Mouse (Mus musculus) hindbrain, embryonic 11.5 days (tissue): ENCODE measurements around the gene Gm10563. TPM values are rescaled to one million over a fixed set of nuclear protein-coding genes. Genes with fewer than 3 reads are reported as not detected.
"Not testable (repeated sequence)": the region's sequence is repeated elsewhere in the genome, so short reads cannot be mapped to it uniquely, and the experiment has no call there.

Experiments used
- ATAC-seq: fragments of 200-750 bp; cut with Nextera tagmentation; 2 replicates; pipeline ENCODE4 v1.8.0; 2017; ENCODE audit warnings: mild to moderate bottlenecking, moderate TSS enrichment, moderate library complexity; ENCODE audit not compliant: low FRiP score
- DNase-seq: peaks from one replicate; pipeline ENCODE4 v3.0.0-alpha.2; 2015; ENCODE audit warnings: low spot score
- H3K27ac ChIP-seq: fragments of 300-500 bp; sonication (generic); 2 replicates; pipeline ENCODE4 v1.5.1; 2014; ENCODE audit warnings: mild to moderate bottlenecking, low read depth, low read length
- H3K27me3 ChIP-seq: fragments of 300-500 bp; sonication (generic); 2 replicates; pipeline ENCODE4 v1.6.1; 2014; ENCODE audit warnings: mild to moderate bottlenecking, low read length, moderate library complexity, mixed read lengths; ENCODE audit not compliant: control insufficient read depth, insufficient read depth
- H3K36me3 ChIP-seq: fragments of 300-500 bp; sonication (generic); 2 replicates; pipeline ENCODE4 v1.6.1; 2014; ENCODE audit warnings: mild to moderate bottlenecking, low read length, moderate library complexity, mixed read lengths; ENCODE audit not compliant: control insufficient read depth, insufficient read depth
- H3K4me1 ChIP-seq: fragments of 300-500 bp; sonication (generic); replicated peaks from 2 replicates; pipeline ENCODE4 v1.6.1; 2014; ENCODE audit warnings: low read length, mixed read lengths; ENCODE audit not compliant: control insufficient read depth, insufficient read depth
- H3K4me2 ChIP-seq: fragments of 300-500 bp; sonication (generic); replicated peaks from 2 replicates; pipeline ENCODE4 v1.6.1; 2014; ENCODE audit warnings: mild to moderate bottlenecking, low read depth, low read length
- H3K4me3 ChIP-seq: fragments of 300-500 bp; sonication (generic); 2 replicates; pipeline ENCODE4 v1.5.1; 2014; ENCODE audit warnings: low read depth, low read length
- H3K9ac ChIP-seq: fragments of 300-500 bp; sonication (generic); 2 replicates; pipeline ENCODE4 v1.6.1; 2014; ENCODE audit warnings: low read depth, low read length
- H3K9me3 ChIP-seq: fragments of 300-500 bp; sonication (generic); 2 replicates; pipeline ENCODE4 v1.6.1; 2016; ENCODE audit warnings: low read length; ENCODE audit not compliant: control insufficient read depth
- WGBS: fragments of 180-500 bp; shearing (Covaris S2); extraction: QIAGEN DNeasy Blood & Tissue Kit; methylation state at CpG from one replicate; pipeline ENCODE4 v1.1.7; 2014; 5-methylcytosine and 5-hydroxymethylcytosine counted together
- polyA plus RNA-seq: library from polyadenylated mRNA; unstranded; fragments of >200 nt; fragmentation: Nextera tagmentation; extraction: Ambion mirVana; gene quantifications from 2 replicates; pipeline ENCODE4 v1.2.1, GENCODE M21; 2014

Gm10563 gene
- not detected in 2 replicates for polyA plus RNA-seq

DNA sequence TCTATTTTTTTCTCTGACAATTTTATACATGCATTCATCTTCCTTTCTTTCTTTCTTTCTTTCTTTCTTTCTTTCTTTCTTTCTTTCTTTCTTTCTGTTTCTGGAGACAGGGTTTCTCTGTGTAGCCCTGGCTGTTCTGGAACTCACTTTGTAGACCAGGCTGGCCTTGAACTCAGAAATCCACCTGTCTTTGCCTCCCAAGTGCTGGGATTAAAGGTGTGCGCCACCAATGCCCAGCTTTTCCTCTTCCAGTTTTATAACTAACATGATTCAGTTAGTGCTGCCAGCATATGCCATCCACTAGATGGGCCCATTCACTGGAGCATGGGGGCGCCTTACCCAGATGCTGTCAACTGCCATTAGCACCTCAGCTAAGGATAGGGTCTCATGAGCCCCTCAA lies at the start of gene Gm10563:
Gene Gm10563 (minus strand): TSS at position 101 of the 400 bp plus-strand sequence.
- ATAC-seq, H3K4me3 ChIP-seq, H3K4me2 ChIP-seq, H3K9me3 ChIP-seq, H3K4me1 ChIP-seq, DNase-seq, H3K27me3 ChIP-seq, H3K27ac ChIP-seq, H3K9ac ChIP-seq: not testable (repeated sequence)
- 100% methylated on average over 2 of the region's 2 CpGs for WGBS
- H3K36me3 ChIP-seq, result peaks cover 16% of the 10 kb centered on the region

DNA sequence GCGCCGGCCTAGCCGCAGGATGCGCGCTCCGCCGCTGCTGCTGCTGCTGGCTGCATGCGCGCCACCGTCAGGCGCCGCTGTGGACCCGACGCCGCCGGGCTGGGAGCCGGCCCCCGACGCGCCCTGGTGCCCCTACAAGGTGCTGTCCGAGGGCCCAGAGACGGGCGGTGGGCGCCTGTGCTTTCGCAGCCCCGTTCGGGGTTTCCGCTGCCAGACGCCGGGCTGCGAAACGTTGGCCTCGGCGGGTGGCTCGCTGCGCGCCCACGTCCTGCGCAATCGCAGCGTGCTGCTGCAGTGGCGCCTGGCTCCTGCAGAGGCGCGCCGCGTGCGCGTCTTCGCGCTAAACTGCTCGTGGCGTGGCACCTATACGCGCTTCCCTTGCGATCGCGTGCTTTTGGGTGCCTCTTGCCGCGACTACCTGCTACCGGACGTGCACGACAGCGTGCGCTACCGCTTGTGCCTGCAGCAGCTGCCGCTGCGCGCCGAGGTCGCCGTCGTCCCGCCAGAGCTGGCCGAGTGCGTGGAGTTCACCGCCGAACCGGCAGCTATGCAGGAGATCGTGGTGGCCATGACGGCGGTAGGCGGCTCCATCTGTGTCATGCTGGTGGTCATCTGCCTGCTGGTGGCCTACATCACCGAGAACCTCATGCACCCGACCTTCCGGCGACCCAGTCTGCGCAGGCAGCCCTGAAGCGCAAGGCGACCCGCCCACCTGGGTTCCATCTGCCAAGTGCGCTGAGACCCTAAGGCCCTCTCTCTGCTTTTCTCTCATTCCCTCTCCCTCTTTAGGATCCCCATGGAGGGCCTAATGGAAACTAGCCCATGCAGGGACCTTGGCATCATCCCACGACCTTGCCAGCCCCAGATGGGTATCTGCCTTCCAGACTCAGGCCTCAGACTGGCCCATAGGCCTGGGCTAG lies 49.5 kb upstream of the Gm10563 start:
- WGBS, result 1% methylated on average over 78 of the region's 92 CpGs
- Histone ChIP-seq H3K36me3 (no peaks in the 10 kb centered on the region), H3K27ac (peak overlapping the region; percentile 69; the same call in 1 of the 2 replicates), H3K27me3 (peaks cover 12% of the 10 kb centered on the region), H3K9ac (peak overlapping the region; percentile 80), H3K4me3 (peak overlapping the region; percentile 67), H3K4me2 (peak overlapping the region; percentile 93), H3K4me1 (no peaks in the 10 kb centered on the region; the same call in 1 of the 2 replicates), H3K9me3 (no peaks in the 10 kb centered on the region)
- ATAC-seq (peak; percentile 69; the same call in 1 of the 2 replicates), DNase-seq (peak; percentile 76)

DNA sequence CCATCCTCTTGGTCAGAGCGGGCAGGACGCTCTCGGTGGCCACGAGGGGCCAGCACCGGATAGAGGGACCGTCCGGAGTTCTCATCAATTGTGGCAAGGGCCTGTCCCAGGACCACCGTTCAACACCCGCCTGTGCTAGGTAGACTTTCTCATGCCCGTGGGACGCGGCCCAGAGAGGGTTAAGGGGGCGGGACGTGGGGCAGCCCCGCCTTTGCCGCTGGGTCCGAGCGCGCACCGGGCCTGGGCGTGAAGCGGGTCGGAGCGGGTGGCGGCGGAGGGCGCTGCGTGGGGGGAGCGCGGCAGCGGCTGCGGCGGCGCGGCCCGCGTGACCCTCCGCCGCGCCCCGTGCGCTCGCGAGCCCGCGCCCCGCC lies 48.9 kb upstream of the Gm10563 start, which contains the start of gene Fndc10:
Gene Fndc10 (plus strand): TSS at position 232 of the 371 bp plus-strand sequence.
- DNase-seq (peak; percentile 80), ATAC-seq (peak; percentile 83)
- WGBS, result under 1% methylated on average over 24 of the region's 47 CpGs
- Histone ChIP-seq H3K9me3 (no peaks in the 10 kb centered on the region), H3K9ac (peak within 1 kb of the TSS; percentile 80), H3K4me3 (peak within 1 kb of the TSS; percentile 67), H3K27ac (peak within 1 kb of the TSS; percentile 69; the same call in 1 of the 2 replicates), H3K27me3 (peaks cover 12% of the 10 kb centered on the region), H3K4me2 (peak within 1 kb of the TSS; percentile 93), H3K36me3 (no peaks in the 10 kb centered on the region), H3K4me1 (no peaks in the 10 kb centered on the region; the same call in 1 of the 2 replicates)

DNA sequence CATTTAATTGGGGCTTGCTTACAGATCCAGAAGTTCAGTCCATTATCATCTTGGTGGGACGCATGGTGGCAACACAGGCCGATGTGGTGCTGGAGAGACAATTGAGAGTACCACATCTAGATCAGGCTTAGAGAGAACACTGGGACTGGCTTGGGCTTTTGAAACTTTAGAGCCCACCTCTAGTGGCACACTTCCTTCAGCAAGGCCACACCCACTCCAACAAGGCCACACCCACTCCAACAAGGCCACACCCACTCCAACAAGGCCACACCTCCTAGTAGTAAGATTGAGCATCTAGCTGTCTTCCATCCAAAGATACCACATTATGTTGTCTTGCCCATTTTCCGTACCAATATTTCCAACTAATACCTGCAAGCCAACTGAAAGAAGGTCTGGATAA lies 47.2 kb upstream of the Gm10563 start:
- H3K4me2 ChIP-seq, result no peak overlapping the region
- 95% methylated on average over 3 of the region's 3 CpGs for WGBS
- no peaks in the 10 kb centered on the region for H3K9me3 ChIP-seq
- ATAC-seq, result no peak
- peaks cover 12% of the 10 kb centered on the region for H3K27me3 ChIP-seq
- no peaks in the 10 kb centered on the region for H3K36me3 ChIP-seq
- no peak overlapping the region for H3K9ac ChIP-seq
- DNase-seq, result no peak
- no peaks in the 10 kb centered on the region; the same call in 1 of the 2 replicates for H3K4me1 ChIP-seq
- no peak overlapping the region for H3K27ac ChIP-seq
- H3K4me3 ChIP-seq, result no peak overlapping the region

DNA sequence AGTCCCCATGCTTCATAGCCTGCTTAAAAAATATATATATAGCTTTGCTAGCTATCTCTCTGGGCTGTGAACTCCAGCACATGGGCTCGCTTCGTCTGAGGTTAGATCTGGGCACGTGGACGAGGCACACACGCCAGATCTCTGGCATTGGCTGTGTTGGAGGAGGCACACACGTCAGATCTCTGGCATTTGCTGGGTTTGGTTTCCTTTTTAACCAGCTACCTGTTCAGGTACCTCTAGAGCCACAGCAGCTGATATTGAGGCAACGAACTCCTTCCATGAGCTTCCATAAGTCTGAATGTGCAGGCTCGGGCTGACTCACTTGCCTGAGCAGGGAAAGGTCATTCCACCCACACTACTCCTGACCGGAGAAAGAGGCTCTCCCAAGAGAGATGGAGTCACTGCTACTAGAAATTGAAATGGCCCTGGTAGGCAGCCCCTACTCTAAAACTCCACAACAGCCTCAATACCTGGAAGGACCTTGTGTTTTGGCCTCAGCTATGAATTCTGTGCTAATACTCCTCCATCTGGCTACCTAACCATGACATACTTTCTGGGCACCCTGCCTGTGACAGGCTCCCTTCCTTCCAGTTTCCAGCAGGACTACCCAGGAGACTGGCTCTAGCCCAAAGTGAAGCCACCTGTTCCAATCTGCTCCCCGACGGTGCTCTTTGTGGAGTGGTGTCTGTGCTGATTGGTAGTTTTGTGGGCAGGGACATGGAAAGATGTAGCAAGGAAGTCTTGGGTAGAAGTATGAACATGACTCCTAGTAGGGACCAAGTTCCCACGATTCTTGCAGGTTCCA lies 45.6 kb upstream of the Gm10563 start:
- Histone ChIP-seq H3K36me3 (no peaks in the 10 kb centered on the region), H3K27ac (no peak overlapping the region)
- 81% methylated on average over 12 of the region's 12 CpGs for WGBS

DNA sequence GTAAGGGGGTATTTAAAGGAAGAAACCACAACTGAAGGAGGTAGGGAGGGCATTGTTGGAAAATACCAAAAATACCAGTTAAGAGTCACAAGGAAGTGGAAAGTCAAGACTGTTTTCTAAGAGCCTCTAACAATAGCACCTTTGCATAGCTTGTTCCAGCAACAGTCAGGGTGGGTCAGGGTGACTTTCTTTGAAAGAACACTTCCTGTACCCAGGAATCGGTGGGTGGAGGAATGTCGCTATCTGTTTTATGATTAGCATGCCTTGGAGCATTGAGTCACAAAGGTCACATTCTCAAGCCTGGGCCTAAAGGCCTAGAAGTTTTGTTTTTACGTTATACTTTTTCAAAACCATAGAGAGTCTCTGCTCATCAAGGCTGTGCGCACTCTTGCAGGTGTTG lies 42.6 kb upstream of the Gm10563 start:
- H3K4me3 ChIP-seq, H3K36me3 ChIP-seq, H3K4me2 ChIP-seq, H3K27ac ChIP-seq, ATAC-seq, H3K4me1 ChIP-seq, H3K9me3 ChIP-seq, H3K27me3 ChIP-seq, DNase-seq, H3K9ac ChIP-seq: not testable (repeated sequence)
- 84% methylated on average over 4 of the region's 4 CpGs for WGBS

More for the DNA sequence above, 45.6 kb upstream of the Gm10563 start:
- Histone ChIP-seq H3K27me3 (peaks cover 10% of the 10 kb centered on the region), H3K4me1 (no peaks in the 10 kb centered on the region; the same call in 1 of the 2 replicates), H3K4me3 (no peak overlapping the region), H3K9ac (no peak overlapping the region), H3K9me3 (no peaks in the 10 kb centered on the region), H3K4me2 (no peak overlapping the region)
- no peak for ATAC-seq
- no peak for DNase-seq

DNA sequence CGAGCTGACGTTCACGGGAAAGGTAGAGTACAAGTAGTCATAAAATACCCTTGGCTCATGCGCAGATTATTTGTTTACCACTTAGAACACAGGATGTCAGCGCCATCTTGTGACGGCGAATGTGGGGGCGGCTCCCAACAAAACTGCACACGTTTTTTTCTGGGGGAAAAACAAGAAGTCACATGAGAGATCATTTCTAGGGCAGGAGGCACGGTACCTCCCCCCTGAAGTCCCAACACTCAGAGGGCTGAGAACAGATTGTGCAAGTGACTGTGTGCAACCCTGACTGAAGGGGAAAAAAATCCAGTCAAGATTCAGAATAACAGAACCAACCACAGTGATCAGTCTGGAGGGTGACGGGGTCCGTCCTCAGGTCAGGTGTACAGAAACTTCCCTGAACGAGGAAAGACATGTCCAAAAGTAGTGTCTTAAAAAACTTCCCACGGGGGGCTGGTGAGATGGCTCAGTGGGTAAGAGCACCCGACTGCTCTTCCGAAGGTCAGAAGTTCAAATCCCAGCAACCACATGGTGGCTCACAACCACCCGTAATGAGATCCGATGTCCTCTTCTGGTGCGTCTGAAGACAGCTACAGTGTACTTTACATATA lies 38.6 kb upstream of the Gm10563 start:
- H3K27ac ChIP-seq, H3K9ac ChIP-seq, ATAC-seq, DNase-seq, H3K4me2 ChIP-seq, H3K27me3 ChIP-seq, H3K36me3 ChIP-seq, H3K4me1 ChIP-seq, H3K9me3 ChIP-seq, H3K4me3 ChIP-seq: not testable (repeated sequence)
- 92% methylated on average over 15 of the region's 19 CpGs for WGBS

DNA sequence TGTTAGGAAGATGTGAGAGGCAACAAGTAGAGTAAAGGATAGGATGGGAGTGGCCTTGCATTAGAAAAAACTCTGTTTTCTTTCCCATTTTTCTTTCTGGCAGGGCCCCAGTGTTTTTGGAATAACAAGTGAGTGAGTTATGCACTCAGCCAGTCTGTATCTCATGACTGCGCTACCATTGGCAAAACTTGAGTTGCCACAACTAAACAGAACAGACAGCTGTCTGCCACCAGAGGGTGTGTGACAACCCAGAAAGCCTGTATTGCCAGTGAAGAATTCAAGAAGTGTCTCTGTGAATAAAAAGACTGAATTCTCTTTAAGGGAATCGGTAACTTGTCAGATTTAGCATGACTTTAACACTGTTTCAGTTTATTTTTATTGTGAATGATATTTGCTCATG lies 30.8 kb upstream of the Gm10563 start:
- DNase-seq, result no peak
- H3K9me3 ChIP-seq, result no peaks in the 10 kb centered on the region
- no peaks in the 10 kb centered on the region for H3K4me1 ChIP-seq
- no peak overlapping the region for H3K4me3 ChIP-seq
- 82% methylated on average over 2 of the region's 2 CpGs for WGBS
- no peak overlapping the region for H3K4me2 ChIP-seq
- H3K27ac ChIP-seq, result no peak overlapping the region
- no peak overlapping the region for H3K9ac ChIP-seq
- no peaks in the 10 kb centered on the region for H3K36me3 ChIP-seq
- H3K27me3 ChIP-seq, result no peaks in the 10 kb centered on the region
- no peak for ATAC-seq
